In the genomic region with DNA sequence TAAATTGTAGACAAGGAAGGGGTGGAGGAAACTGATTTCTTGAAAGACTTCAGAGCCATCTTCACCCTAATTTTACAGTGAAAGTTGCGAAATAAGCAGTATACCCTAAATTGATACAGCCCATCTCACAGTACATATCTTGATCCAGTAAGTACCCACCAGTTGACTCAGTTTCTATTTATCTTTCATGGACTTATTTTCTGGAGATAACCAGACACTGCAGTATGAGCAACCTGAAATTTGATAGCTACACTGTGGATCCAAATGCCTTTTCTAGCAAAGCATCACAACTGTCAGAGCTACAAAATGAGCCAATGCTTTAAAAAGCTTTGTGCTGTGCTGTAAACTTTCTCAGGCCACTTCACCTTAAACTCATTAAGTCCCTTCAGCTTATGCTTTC, we compare ENCODE assay signal across 23 mouse cellular contexts.
DNase-seq lines count a peak whose midpoint lies in the region; ATAC-seq and TF ChIP-seq lines count a peak whose summit lies in the region.
"Had no signal": no experiment of that assay in that cellular context is flagged by ENCODE, and none has a peak within 500 bp of the region (broad histone marks: within the 10 kb centered on the region; RNA-seq: fewer than 3 reads in every experiment).

No protein-coding gene starts in this region.

- H3ac ChIP-seq in C2C12 (ENCODE audit: control insufficient read depth, insufficient read length, low read depth): no peak overlapping the region
- H3ac ChIP-seq in myocyte (ENCODE audit: control insufficient read depth, insufficient read length): no peak overlapping the region

- H3K27me3 ChIP-seq in C2C12 (ENCODE audit: control insufficient read depth, insufficient read depth, insufficient read length) (no peaks in the 10 kb centered on the region), MEL (ENCODE audit: control insufficient read depth in 1 of 2, insufficient read depth in 2 of 2, low read length in 2 of 2) (no peaks in the 10 kb centered on the region), myocyte (ENCODE audit: control insufficient read depth, insufficient read depth, insufficient read length) (no peaks in the 10 kb centered on the region)
- no peaks in the 10 kb centered on the region for H3K27me3 ChIP-seq in midbrain, embryonic 11.5 days (ENCODE audit: control insufficient read depth, insufficient read depth, low read length)
- H3K27me3 ChIP-seq: CH12.LX, Patski had no signal

- 82% methylated on average over 1 of the region's 1 CpGs for whole genome bisulfite sequencing in midbrain, embryonic 11.5 days

- no peaks in the 10 kb centered on the region for H3K36me3 ChIP-seq in C2C12 (ENCODE audit: control insufficient read depth, insufficient read depth)
- H3K36me3 ChIP-seq in MEL (ENCODE audit: control insufficient read depth in 1 of 2, insufficient read depth in 2 of 2, low read length in 2 of 2): peaks cover 0 to 18% of the 10 kb centered on the region in 2 experiments; a peak in 2 of 4 replicates
- no peaks in the 10 kb centered on the region for H3K36me3 ChIP-seq in myocyte (ENCODE audit: control insufficient read depth, insufficient read depth)
- H3K36me3 ChIP-seq in midbrain, embryonic 11.5 days (ENCODE audit: control insufficient read depth, insufficient read depth, low read length): no peaks in the 10 kb centered on the region
- H3K36me3 ChIP-seq: G1E had no signal

- no peak for DNase-seq in MEL (ENCODE audit: low read depth, low spot score)
- no peak for DNase-seq in midbrain, embryonic 11.5 days (ENCODE audit: low spot score, missing footprints)
- no peak for DNase-seq in gastrocnemius, postnatal 14 days
- DNase-seq in embryo, embryonic 11 days: no peak
- DNase-seq: adrenal gland, adult 2 months; adrenal gland, adult 8-10 months; adrenal gland, postnatal 10 days; adrenal gland, postnatal 14 days; adrenal gland, postnatal 25 days; adrenal gland, postnatal 36 days; B cell, adult 2 months; cerebellum, adult 11 months; cerebellum, adult 11-12 months; cerebellum, adult 18-20 months; cerebellum, adult 2 months; cerebellum, adult 8-10 months had no signal

- intact Hi-C loops in gastrocnemius, postnatal 14 days (cut with DNase I; ENCODE audit: low total_unique reads): no loop called here

- no peaks in the 10 kb centered on the region for H3K9me3 ChIP-seq in MEL (replicated peaks; ENCODE audit: insufficient read depth, low read length)
- no peaks in the 10 kb centered on the region for H3K9me3 ChIP-seq in midbrain, embryonic 11.5 days (ENCODE audit: control insufficient read depth, low read length)
- H3K9me3 ChIP-seq: G1E had no signal

- H3K4me1 ChIP-seq in MEL (ENCODE audit: control insufficient read depth in 1 of 2, insufficient read depth in 2 of 2, low read length in 2 of 2): peaks cover 4 to 11% of the 10 kb centered on the region in 2 experiments
- peaks cover 4% of the 10 kb centered on the region; the same call in 1 of the 2 replicates for H3K4me1 ChIP-seq in midbrain, embryonic 11.5 days (ENCODE audit: control insufficient read depth, insufficient read depth, low read length)

- peak; percentile 36 to 51; a peak in 2 of 4 replicates for TF ChIP-seq EP300 in MEL (IDR thresholded peaks at IDR 0.05; ENCODE audit: low read depth in 1 of 2, low read length in 2 of 2)

- H3K79me3 ChIP-seq in C2C12 (ENCODE audit: low read depth): no peaks in the 10 kb centered on the region

- TF ChIP-seq CTCF in C2C12 (IDR thresholded peaks at IDR 0.05; ENCODE audit: control insufficient read depth, insufficient read depth, insufficient read length) (no peak), MEL (IDR thresholded peaks at IDR 0.05 in 2 of 3, conservative IDR thresholded peaks at IDR 0.05 in 1 of 3; ENCODE audit: control insufficient read depth in 1 of 3, insufficient read depth in 1 of 3, low read depth in 2 of 3, low read length in 3 of 3, poor library complexity in 1 of 3, severe bottlenecking in 1 of 3) (no peak)

- H3K4me2 ChIP-seq in myocyte (ENCODE audit: low read depth): no peak overlapping the region
- H3K4me2 ChIP-seq in midbrain, embryonic 11.5 days: no peak overlapping the region

- H3K9ac ChIP-seq in MEL (ENCODE audit: control insufficient read depth, low read depth, low read length, poor library complexity, severe bottlenecking): no peak overlapping the region
- no peak overlapping the region for H3K9ac ChIP-seq in midbrain, embryonic 11.5 days (ENCODE audit: low read length)

- H3K4me3 ChIP-seq in C2C12 (ENCODE audit: insufficient read depth, poor library complexity, severe bottlenecking) (no peak overlapping the region), MEL (ENCODE audit: control insufficient read depth in 1 of 2, insufficient read depth in 1 of 2, low read depth in 2 of 2, low read length in 2 of 2) (no peak overlapping the region), myocyte (no peak overlapping the region)
- H3K4me3 ChIP-seq in midbrain, embryonic 11.5 days (ENCODE audit: low read depth, low read length): no peak overlapping the region

- no peaks in the 10 kb centered on the region for H3K79me2 ChIP-seq in C2C12 (ENCODE audit: control insufficient read depth, insufficient read depth)
- no peaks in the 10 kb centered on the region for H3K79me2 ChIP-seq in MEL (ENCODE audit: control insufficient read depth, insufficient read depth, low read length, poor library complexity)
- H3K79me2 ChIP-seq in myocyte (ENCODE audit: control insufficient read depth, insufficient read depth): no peaks in the 10 kb centered on the region

- no peak overlapping the region for H3K27ac ChIP-seq in MEL (ENCODE audit: control insufficient read depth, low read depth, low read length)
- H3K27ac ChIP-seq in midbrain, embryonic 11.5 days (ENCODE audit: low read depth, low read length): no peak overlapping the region

- no peak for TF ChIP-seq RAD21 in MEL (IDR thresholded peaks at IDR 0.05; ENCODE audit: low read depth, low read length)

- TF ChIP-seq POLR2A in MEL (IDR thresholded peaks at IDR 0.05; ENCODE audit: control insufficient read depth in 1 of 2, insufficient read depth in 1 of 2, low read depth in 1 of 2, low read length in 2 of 2, poor library complexity in 1 of 2): no peak
- TF ChIP-seq POLR2A in myocyte (IDR thresholded peaks at IDR 0.05; ENCODE audit: insufficient read length, low read depth): no peak

- no peak for ATAC-seq in midbrain, embryonic 11.5 days (ENCODE audit: low FRiP score)
- ATAC-seq: activated CD4-positive, CD25-positive, alpha-beta regulatory T cell, adult 4 months; CD4-positive, CD25-positive, alpha-beta regulatory T cell, adult 4 months; Patski had no signal

TF ChIP-seq in C2C12, 6 proteins besides CTCF, POLR2A, EP300 and RAD21:
- no peak for TF ChIP-seq MYOG (IDR thresholded peaks at IDR 0.05; ENCODE audit: control insufficient read depth, extremely low read depth, insufficient read length)
- no peak for TF ChIP-seq MYOD1 (IDR thresholded peaks at IDR 0.05; ENCODE audit: control insufficient read depth, insufficient read length, low read depth)
- TF ChIP-seq USF1 (IDR thresholded peaks at IDR 0.05; ENCODE audit: low read depth): no peak
- TF ChIP-seq CEBPB (IDR thresholded peaks at IDR 0.05; ENCODE audit: low read depth): peak; percentile 24
- no peak for TF ChIP-seq FOSL1 (IDR thresholded peaks at IDR 0.05; ENCODE audit: insufficient read depth, low read length, poor library complexity, severe bottlenecking)
- TF ChIP-seq MAX (IDR thresholded peaks at IDR 0.05): no peak

TF ChIP-seq in MEL, 35 proteins besides CTCF, POLR2A, EP300 and RAD21:
- TF ChIP-seq CHD1 (IDR thresholded peaks at IDR 0.05; ENCODE audit: low read depth, low read length): no peak
- TF ChIP-seq TCF12 (IDR thresholded peaks at IDR 0.05; ENCODE audit: low read depth, low read length): 0 out of 2 replicates have a peak, but pooled peaks have one; percentile 12
- no peak for TF ChIP-seq ELF1 (IDR thresholded peaks at IDR 0.05; ENCODE audit: low read depth, low read length)
- peak; percentile 69 for TF ChIP-seq GATA1 (IDR thresholded peaks at IDR 0.05; ENCODE audit: low read depth, low read length)

TF ChIP-seq in myocyte, 11 proteins besides CTCF, POLR2A, EP300 and RAD21:
- TF ChIP-seq CEBPB (IDR thresholded peaks at IDR 0.05; ENCODE audit: insufficient read depth, poor library complexity, severe bottlenecking): peak; percentile 63; the same call in 1 of the 2 replicates
- no peak for TF ChIP-seq MYOD1 (IDR thresholded peaks at IDR 0.05; ENCODE audit: control insufficient read depth in 1 of 3, insufficient read length in 2 of 3, low read depth in 2 of 3)
- no peak for TF ChIP-seq E2F4 (IDR thresholded peaks at IDR 0.05; ENCODE audit: insufficient read depth)
